Mouse (Mus musculus): ENCODE measurements around the gene Hist1h3b.

GRCm38 (mm10) chr13:23778339-23778738, 26.3 kb downstream of the Hist1h3b start:
- TF ChIP-seq CTCF (IDR thresholded peaks at IDR 0.05; ENCODE audit: control insufficient read depth, insufficient read depth, insufficient replicate concordance, low read depth, low read length): no peak
- no peak for TF ChIP-seq POLR2A (IDR thresholded peaks at IDR 0.05; ENCODE audit: control insufficient read depth, low read depth, low read length)

All from testis, adult 2 months (tissue).